Mouse (Mus musculus): ENCODE results near the gene Rasgrp2. TPM values are rescaled to one million over a fixed set of nuclear protein-coding genes. Genes with fewer than 3 reads are reported as not detected.

Rasgrp2 gene
- polyA plus RNA-seq, 1 experiment from 2014 or later, result 16.3 TPM

GRCm38 (mm10) chr19:6426703-6427500, 27.8 kb downstream of the Rasgrp2 start:
- H3K27ac ChIP-seq (replicated peaks), result no peak overlapping the region
- 23% methylated on average over 13 of the region's 13 CpGs for WGBS

GRCm38 (mm10) chr19:6427653-6428434, 28.7 kb downstream of the Rasgrp2 start:
- WGBS, result 1% methylated on average over 94 of the region's 94 CpGs
- H3K27ac ChIP-seq (replicated peaks), result peak overlapping the region; percentile 28; the same call in 1 of the 2 replicates
- H3K4me1 ChIP-seq, result peaks cover 50% of the 10 kb centered on the region
- H3K4me3 ChIP-seq, result peak overlapping the region; percentile 56
- peak; percentile 46 for DNase-seq (ENCODE audit: low spot score)
- peaks cover 91% of the 10 kb centered on the region for H3K27me3 ChIP-seq (ENCODE audit: low read depth, poor library complexity, severe bottlenecking)
- H3K36me3 ChIP-seq, result no peaks in the 10 kb centered on the region
- H3K9me3 ChIP-seq (replicated peaks), result no peaks in the 10 kb centered on the region

More at GRCm38 (mm10) chr19:6426703-6427500, 27.8 kb downstream of the Rasgrp2 start:
- peak; percentile 70 for DNase-seq (ENCODE audit: low spot score)
- Histone ChIP-seq H3K27me3 (ENCODE audit: low read depth, poor library complexity, severe bottlenecking) (peaks cover 97% of the 10 kb centered on the region), H3K4me1 (peaks cover 50% of the 10 kb centered on the region), H3K36me3 (no peaks in the 10 kb centered on the region), H3K4me3 (no peak overlapping the region), H3K9me3 (replicated peaks) (no peaks in the 10 kb centered on the region)

GRCm38 (mm10) chr19:6428501-6429200, 29.5 kb downstream of the Rasgrp2 start:
- Histone ChIP-seq H3K9me3 (replicated peaks) (no peaks in the 10 kb centered on the region), H3K36me3 (no peaks in the 10 kb centered on the region), H3K4me1 (peaks cover 50% of the 10 kb centered on the region), H3K27me3 (ENCODE audit: low read depth, poor library complexity, severe bottlenecking) (peaks cover 83% of the 10 kb centered on the region), H3K27ac (replicated peaks) (peak overlapping the region; percentile 28), H3K4me3 (peak overlapping the region; percentile 56)
- under 1% methylated on average over 60 of the region's 60 CpGs for WGBS
- peak; percentile 54 for DNase-seq (ENCODE audit: low spot score)

GRCm38 (mm10) chr19:6443016-6443415, 43.9 kb downstream of the Rasgrp2 start:
- no peaks in the 10 kb centered on the region for H3K9me3 ChIP-seq (replicated peaks)
- peaks cover 29% of the 10 kb centered on the region for H3K27me3 ChIP-seq (ENCODE audit: low read depth, poor library complexity, severe bottlenecking)
- H3K4me3 ChIP-seq, result no peak overlapping the region
- no peak overlapping the region for H3K27ac ChIP-seq (replicated peaks)
- 78% methylated on average over 10 of the region's 10 CpGs for WGBS
- no peak for DNase-seq (ENCODE audit: low spot score)
- peaks cover 47% of the 10 kb centered on the region for H3K4me1 ChIP-seq
- no peaks in the 10 kb centered on the region for H3K36me3 ChIP-seq

DNA sequence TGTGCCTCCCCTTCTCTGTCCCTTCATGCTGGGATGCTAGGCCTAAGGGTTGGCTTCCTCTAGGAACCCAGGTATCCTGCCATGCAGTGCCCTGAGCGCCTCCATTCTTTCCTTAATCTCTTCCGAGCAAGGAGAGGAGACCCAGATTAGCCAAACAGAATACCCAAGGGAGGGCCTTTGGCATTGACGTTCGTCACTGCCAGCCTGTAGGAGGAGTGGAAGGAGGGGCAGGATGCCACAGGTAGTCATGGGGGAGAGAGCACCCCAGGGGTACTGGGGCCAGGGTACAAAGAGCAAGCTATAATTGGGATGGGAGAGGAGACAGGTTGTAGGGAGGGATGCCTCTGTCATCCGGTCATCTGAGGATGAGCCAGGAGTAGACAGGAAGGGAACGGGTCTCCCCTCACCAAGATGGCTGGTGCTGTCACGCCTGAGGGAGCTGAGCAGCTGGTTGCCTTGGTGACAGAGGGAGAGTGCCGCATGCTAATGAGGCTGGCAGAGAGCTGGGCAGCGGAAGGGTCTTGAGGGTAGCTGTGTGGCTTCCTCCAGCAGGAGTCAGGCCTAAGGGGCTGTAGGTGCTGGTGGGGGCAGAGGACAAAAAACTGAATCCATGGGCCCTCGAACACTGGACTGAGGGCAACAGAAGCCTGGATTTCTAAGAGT, 46.8 kb downstream of the Rasgrp2 start:
- Histone ChIP-seq H3K4me1 (peaks cover 74% of the 10 kb centered on the region), H3K36me3 (no peaks in the 10 kb centered on the region), H3K27me3 (ENCODE audit: low read depth, poor library complexity, severe bottlenecking) (peaks cover 56% of the 10 kb centered on the region), H3K4me3 (peak overlapping the region; percentile 39), H3K27ac (replicated peaks) (peak overlapping the region; percentile 85), H3K9me3 (replicated peaks) (no peaks in the 10 kb centered on the region)
- peak; percentile 85 for DNase-seq (ENCODE audit: low spot score)
- WGBS, result 16% methylated on average over 10 of the region's 10 CpGs

DNA sequence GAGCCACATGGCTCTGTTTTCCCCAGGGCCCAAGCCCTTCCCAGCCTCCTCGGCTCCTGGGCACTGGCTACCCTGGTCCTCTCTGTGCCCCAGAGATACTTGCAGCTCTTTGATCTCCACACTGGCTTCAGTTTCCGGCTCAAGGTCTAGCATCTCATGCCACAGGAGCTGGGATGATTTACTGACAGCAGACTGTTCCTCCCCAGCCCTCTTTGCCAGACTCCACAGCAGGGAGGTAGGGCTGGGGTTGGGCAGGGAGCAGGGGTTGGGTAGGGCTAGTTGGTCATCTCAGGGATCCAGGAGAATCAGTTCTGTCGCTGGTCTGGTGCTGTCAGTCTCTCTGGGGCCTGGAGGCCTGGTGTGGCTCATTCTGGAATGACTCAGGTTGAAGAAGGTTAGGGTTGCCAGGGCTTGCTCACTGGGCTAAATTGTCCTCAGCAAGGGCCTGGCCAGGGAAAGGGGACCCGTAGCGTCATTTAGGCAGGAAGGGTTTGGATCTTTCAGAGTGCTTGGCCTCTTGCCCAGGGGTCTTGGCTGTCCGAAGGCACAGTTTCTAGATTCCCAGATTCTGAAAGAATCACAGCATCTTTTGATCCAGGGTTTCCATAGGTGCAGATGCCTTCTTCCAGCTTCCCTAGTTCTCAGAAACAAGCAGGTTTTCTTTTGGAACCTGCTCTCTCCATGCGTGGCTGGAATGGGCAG, 47.7 kb downstream of the Rasgrp2 start:
- no peak for DNase-seq (ENCODE audit: low spot score)
- Histone ChIP-seq H3K27ac (replicated peaks) (peak overlapping the region; percentile 85), H3K27me3 (ENCODE audit: low read depth, poor library complexity, severe bottlenecking) (peaks cover 62% of the 10 kb centered on the region), H3K4me3 (peak overlapping the region; percentile 39), H3K4me1 (peaks cover 79% of the 10 kb centered on the region), H3K36me3 (no peaks in the 10 kb centered on the region), H3K9me3 (replicated peaks) (no peaks in the 10 kb centered on the region)
- WGBS, result 70% methylated on average over 7 of the region's 7 CpGs

- peaks cover 91% of the 10 kb centered on the region for H3K4me1 ChIP-seq
- H3K27ac ChIP-seq (replicated peaks), result peak overlapping the region; percentile 68
- H3K36me3 ChIP-seq, result no peaks in the 10 kb centered on the region
- no peak for DNase-seq (ENCODE audit: low spot score)
- WGBS, result 51% methylated on average over 5 of the region's 5 CpGs
- no peak overlapping the region for H3K4me3 ChIP-seq
- H3K27me3 ChIP-seq (ENCODE audit: low read depth, poor library complexity, severe bottlenecking), result peaks cover 68% of the 10 kb centered on the region
- no peaks in the 10 kb centered on the region for H3K9me3 ChIP-seq (replicated peaks)
These were observed 49.6 kb downstream of the Rasgrp2 start for GRCm38 (mm10) chr19:6448752-6449151.

- H3K4me3 ChIP-seq, result no peak overlapping the region
- 74% methylated on average over 7 of the region's 7 CpGs for WGBS
- DNase-seq (ENCODE audit: low spot score), result no peak
- H3K4me1 ChIP-seq, result peaks cover 91% of the 10 kb centered on the region
- H3K36me3 ChIP-seq, result no peaks in the 10 kb centered on the region
- no peaks in the 10 kb centered on the region for H3K9me3 ChIP-seq (replicated peaks)
- H3K27ac ChIP-seq (replicated peaks), result peak overlapping the region; percentile 13; the same call in 1 of the 2 replicates
- peaks cover 71% of the 10 kb centered on the region for H3K27me3 ChIP-seq (ENCODE audit: low read depth, poor library complexity, severe bottlenecking)
These were observed 50.7 kb downstream of the Rasgrp2 start for GRCm38 (mm10) chr19:6449841-6450240.

DNA sequence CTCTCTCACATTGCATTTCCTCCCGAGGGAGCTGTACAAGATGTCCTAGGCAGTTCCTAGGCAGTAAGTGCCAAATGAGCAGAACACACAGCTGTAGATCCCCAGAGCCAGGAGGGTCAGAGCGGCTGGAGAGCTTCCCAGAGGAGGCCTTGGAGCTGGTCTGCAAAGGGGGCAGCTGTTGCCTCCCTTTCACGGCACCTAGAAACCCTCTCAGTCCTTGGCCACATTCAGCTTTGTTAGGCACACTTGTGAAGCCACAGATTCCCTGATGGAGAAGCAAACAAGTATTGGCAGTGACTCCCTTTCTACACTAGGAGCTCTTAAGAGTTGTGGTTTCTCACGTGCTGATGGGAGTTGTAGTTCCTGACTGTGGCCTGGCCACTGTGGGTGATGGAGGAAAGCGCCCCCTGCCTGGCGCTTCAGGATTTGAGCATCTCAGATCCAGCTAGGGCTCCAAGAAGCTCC, 52.9 kb downstream of the Rasgrp2 start:
- peak; percentile 72 for DNase-seq (ENCODE audit: low spot score)
- H3K9me3 ChIP-seq (replicated peaks), result no peaks in the 10 kb centered on the region
- WGBS, result 25% methylated on average over 6 of the region's 6 CpGs
- H3K4me1 ChIP-seq, result peaks cover 71% of the 10 kb centered on the region
- peak overlapping the region; percentile 70 for H3K27ac ChIP-seq (replicated peaks)
- H3K4me3 ChIP-seq, result peak overlapping the region; percentile 20; the same call in 1 of the 2 replicates
- H3K27me3 ChIP-seq (ENCODE audit: low read depth, poor library complexity, severe bottlenecking), result peaks cover 73% of the 10 kb centered on the region
- H3K36me3 ChIP-seq, result no peaks in the 10 kb centered on the region

DNA sequence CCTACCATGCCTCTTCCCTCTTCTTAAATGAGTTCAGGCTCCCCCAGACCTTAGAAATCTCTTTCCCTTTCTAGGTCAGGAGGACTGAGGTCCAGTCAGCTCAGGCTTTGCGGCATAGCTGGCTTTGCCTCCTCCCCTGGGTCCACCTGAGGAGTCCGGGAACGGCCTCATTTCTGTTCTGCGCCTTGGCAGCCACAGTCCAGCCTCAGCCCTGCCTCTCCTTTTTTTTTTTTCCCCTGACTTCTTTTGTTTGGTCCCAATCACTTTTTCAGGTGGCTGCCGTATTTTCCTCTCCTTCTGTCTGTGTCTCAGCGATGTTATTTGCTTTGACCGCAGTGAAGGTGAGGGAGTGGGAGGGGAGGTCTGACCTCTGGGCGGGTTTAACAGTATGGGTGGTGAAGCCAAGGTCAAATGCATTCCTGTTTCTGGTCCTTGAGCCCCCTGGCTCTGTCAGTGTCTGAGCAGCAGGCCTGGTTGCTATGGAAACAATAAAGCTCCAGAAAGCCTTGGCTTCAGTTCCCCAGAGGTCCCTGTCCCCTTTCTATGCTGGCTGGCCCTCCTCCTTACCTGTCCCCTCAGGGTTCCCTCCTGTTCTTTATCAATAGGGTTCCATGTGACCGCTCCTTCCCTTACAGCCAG, 53.7 kb downstream of the Rasgrp2 start:
- Histone ChIP-seq H3K27ac (replicated peaks) (peak overlapping the region; percentile 64; the same call in 1 of the 2 replicates), H3K9me3 (replicated peaks) (no peaks in the 10 kb centered on the region), H3K27me3 (ENCODE audit: low read depth, poor library complexity, severe bottlenecking) (peaks cover 69% of the 10 kb centered on the region), H3K4me1 (peaks cover 65% of the 10 kb centered on the region), H3K4me3 (no peak overlapping the region), H3K36me3 (no peaks in the 10 kb centered on the region)
- 52% methylated on average over 9 of the region's 9 CpGs for WGBS
- DNase-seq (ENCODE audit: low spot score), result no peak

GRCm38 (mm10) chr19:6453349-6453748, 54.2 kb downstream of the Rasgrp2 start:
- Histone ChIP-seq H3K27me3 (ENCODE audit: low read depth, poor library complexity, severe bottlenecking) (peaks cover 68% of the 10 kb centered on the region), H3K27ac (replicated peaks) (peak overlapping the region; percentile 64; the same call in 1 of the 2 replicates), H3K4me1 (peaks cover 60% of the 10 kb centered on the region), H3K9me3 (replicated peaks) (no peaks in the 10 kb centered on the region), H3K36me3 (no peaks in the 10 kb centered on the region), H3K4me3 (no peak overlapping the region; the same call in 1 of the 2 replicates)
- WGBS, result 89% methylated on average over 8 of the region's 8 CpGs
- no peak for DNase-seq (ENCODE audit: low spot score)

Data from midbrain, embryonic 10.5 days (tissue).